Mouse (Mus musculus): ENCODE data around the gene Nprl3. TPM values are rescaled to one million over a fixed set of nuclear protein-coding genes. Genes with fewer than 3 reads are reported as not detected.
"Not testable (repeated sequence)": the region's sequence is repeated elsewhere in the genome, so short reads cannot be mapped to it uniquely, and the experiment has no call there.

Gene Nprl3
- total RNA-seq, 2 experiments from 2014 or later = 43.6 to 45.6 TPM

DNA sequence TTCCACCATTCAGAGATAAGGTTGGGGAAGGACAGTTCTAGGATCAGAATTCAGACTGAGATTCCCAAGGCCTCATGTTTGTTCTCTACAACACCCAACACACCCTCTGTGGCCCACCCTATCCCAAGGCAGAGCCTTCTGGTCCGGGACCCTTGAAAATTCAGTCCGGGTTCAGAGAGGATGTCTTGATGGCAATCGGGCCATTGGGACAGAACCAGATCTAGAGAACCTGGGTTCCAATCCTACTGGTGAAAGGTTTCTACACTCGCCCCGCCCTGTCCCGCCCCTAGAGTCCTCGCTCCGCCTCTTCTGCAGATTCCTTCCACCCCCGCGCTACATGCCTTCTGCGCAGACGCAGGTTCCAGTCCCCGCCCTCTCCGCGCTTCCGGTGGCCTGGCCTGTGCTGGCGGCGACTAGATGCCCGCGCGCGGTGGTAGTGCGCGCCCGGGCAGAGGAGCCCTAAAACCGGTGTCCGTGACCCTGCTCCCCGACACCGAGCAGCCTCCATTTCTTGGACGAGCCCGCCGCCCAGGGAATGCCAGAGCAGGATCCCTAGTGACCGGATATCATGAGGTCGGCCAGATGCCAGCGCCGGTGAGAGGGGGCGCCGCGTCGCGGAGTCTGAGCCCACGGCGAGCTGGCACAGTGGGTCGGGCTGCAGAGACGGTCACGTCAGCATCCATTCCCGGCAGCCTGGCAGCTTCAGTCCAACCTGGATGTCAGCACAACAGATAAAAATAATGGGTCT is 41.2 kb downstream of the Nprl3 start, which contains the start of gene Mpg:
Gene Mpg (plus strand): TSS at position 382 of the 748 bp plus-strand sequence.
- peak; percentile 87 to 92 for DNase-seq (ENCODE audit: low spot score in 2 of 2)

DNA sequence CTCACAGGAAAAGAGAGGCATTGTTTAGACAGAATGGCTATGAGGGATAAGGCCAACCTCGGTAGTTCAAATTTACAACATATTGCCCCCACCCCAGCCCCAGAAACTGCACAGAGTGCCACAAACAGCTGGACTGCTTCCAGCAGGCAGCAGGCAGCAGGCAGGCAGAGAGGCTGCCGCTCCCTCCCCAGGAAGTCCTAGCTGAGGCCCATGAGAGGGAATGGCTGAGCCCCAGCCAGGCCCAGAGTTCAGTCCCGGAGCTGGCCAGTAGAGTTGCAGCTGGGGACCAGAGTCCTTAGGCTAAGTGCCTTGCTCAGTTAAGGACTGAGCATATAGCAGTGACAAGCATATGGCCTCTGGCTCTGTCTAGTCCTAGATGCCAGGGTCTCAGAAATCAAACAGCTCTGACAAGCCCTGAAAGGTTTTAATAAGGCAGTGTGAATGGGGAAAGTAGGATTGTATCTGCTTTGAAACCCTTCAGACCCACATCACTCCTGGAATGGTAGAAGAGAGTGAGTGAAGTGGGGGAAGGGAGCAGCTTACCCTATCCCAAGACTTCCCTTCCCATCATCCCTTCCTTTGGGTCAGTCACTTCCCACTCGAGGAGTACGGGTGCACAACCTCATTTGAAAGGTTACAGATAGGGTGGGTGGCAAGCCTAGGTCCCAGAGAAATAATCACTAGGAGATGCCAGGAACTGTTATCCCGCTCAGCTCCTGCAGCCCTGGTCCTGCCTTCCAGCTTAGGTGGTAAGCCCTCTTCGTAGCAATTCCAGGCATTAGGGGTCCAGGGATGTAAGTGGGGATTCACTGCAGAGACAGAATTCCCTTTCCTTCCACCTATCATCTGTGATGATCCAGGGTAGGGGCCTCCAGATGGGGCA is 42.0 kb downstream of the Nprl3 start:
- no peak for DNase-seq (ENCODE audit: low spot score in 2 of 2)

DNA sequence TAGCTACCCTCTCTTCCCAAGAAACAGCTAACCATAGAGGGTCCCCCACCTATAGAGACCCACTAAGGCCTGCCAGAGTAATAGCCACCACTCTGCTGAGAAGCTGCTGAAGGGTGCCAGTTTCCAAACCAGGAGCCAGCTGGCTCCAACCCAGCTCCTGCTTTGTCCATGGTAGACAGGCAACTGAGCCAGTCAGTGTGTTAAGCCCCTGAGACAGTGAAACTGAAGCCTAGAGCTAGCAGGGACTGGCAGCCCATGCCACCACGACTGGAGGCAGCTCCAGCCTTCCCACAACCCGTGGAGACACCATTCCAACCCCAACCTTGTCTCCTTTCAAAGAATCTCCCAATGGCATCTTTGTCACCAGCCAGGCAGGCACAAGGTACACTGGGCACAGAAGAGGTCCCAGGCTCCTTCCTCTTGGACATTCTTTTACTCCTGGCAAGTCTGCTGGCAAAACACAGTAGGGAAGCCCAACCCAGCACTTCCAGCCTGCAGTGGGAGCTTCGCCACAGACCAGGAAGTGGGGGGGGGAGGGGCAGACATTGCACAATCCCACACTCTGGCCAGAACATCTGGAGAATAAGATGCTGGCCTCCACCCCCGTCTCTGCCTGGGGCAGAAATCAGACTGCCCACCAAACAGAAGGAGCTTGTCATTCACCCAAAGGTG is 42.9 kb downstream of the Nprl3 start:
- DNase-seq (ENCODE audit: low spot score in 2 of 2) = no peak

DNA sequence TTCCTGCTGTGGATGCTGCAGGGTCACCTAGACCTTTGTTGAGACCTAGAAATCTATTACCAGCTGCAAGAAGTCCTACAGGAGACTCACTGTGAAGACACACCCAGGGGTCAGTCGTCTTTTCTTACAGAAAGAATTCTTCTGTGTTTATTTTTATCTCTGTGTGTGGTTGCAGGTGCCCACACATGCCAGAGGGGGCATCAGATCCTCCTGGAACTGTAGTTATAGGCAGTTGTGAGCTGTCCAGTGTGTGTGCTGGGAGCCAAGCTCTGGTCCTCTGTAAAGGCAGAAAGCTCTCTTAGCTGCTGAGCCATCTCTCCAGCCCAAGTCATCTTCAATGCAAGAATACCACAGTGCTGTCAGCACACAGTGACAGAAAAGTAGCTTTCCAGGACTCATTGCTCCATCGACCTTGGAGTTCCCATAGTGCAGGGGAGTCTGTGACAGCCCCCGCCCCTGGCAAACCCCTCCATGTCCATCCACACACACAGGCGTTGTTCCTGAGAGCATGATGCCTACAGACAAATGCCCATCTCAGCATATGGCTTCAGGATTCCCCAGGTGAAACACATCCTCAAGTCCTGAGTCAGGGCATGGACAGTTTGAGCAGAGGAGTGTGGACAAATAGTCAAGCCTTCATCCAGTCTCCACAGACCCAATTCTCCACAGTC is 44.1 kb downstream of the Nprl3 start:
- DNase-seq (ENCODE audit: low spot score in 2 of 2) = no peak

GRCm38 (mm10) chr11:32222570-32223194 is 44.8 kb downstream of the Nprl3 start:
- no peak for DNase-seq (ENCODE audit: low spot score in 2 of 2)

GRCm38 (mm10) chr11:32221951-32222409 is 45.5 kb downstream of the Nprl3 start, which contains the start of gene Rhbdf1:
TSS of gene Rhbdf1 (minus strand) at chr11:32222300.
- DNase-seq (ENCODE audit: low spot score in 2 of 2) = no peak

GRCm38 (mm10) chr11:32221225-32221950 is 46.1 kb downstream of the Nprl3 start:
- DNase-seq (ENCODE audit: low spot score in 2 of 2) = no peak

DNA sequence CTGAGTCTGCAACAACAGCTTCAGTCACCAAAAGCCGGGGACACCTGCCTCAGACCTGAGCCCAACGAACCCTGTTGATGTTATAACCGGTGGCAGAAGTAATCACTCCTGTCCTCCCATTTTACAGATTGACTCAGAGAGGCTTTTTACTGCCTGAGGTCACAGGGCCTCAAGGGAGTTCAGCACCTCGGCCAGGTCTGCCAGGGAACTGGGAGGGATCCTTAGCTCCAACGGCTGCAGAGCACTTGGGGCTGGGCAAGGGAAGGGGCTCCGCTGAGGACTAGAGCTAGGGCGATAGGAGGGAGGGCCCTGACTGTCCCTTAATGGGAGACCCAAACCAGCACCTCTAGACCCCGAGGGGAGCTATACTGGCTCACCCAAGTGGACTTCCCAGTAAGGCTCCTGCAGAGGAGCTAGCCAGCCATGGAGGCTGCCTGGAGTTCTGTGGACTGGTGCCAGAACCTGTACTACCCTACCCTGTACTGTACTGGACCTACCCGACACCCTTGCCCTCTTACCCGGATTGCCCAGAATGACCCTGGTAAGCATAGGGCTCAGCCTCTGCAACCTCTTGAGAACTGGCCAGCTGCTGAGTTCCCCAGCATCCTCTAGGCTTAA is 46.8 kb downstream of the Nprl3 start:
- no peak for DNase-seq (ENCODE audit: low spot score in 2 of 2)

DNA sequence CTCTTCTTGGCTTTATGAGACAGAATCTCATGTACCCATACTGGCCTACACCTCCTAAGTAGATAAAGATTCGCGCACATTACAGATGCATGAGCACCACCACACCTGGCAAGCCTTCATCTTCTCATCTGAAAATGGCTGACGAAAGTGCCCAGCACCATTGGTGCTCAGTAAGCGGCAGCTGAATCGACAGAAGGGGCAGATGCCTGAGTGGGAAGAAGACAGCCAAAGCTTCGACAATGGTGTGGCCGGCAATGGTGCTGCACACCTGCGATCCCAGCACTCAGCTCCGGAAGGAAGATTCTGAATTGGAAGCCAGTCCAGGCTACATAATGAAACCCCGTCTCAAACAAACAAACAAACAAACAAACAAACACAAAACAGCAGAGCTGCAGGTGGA is 48.2 kb downstream of the Nprl3 start:
- no peak for DNase-seq (ENCODE audit: low spot score in 2 of 2)

DNA sequence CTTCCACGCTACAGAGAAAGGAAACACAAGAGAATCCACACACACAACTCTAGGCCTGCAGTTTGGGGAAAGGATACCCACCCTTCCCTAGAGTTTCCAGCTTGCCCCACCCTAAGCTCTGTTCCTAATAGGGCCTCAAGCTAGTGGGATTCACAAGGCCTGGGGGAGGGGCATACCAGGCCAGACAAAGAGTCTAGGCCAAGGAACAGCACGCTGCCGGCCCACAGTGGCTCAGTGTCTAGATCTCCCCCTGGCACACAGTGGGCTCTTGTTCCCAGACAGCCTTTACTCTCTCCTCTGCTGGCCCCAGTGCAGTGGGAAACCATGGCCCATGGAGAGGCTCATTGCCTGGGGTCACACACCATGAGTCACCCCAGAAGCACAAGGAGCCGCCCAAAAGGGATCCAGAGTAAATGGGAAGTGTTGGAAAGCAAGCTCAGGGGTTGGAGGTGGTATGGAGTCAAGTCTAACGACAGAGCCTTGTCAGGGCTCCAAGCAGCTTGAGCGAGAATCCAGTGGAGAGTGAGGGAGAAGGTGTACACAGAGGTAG is 48.9 kb downstream of the Nprl3 start:
- DNase-seq (ENCODE audit: low spot score in 2 of 2) = no peak

- DNase-seq (ENCODE audit: low spot score in 2 of 2) = peak; percentile 67 to 78
Observed at GRCm38 (mm10) chr11:32216851-32217250, 50.7 kb downstream of the Nprl3 start.

GRCm38 (mm10) chr11:32215372-32216162 is 51.9 kb downstream of the Nprl3 start:
- DNase-seq (ENCODE audit: low spot score in 2 of 2) = no peak

- DNase-seq (ENCODE audit: low spot score in 2 of 2) = no peak
Observed at GRCm38 (mm10) chr11:32210623-32211022, 56.9 kb downstream of the Nprl3 start.

DNA sequence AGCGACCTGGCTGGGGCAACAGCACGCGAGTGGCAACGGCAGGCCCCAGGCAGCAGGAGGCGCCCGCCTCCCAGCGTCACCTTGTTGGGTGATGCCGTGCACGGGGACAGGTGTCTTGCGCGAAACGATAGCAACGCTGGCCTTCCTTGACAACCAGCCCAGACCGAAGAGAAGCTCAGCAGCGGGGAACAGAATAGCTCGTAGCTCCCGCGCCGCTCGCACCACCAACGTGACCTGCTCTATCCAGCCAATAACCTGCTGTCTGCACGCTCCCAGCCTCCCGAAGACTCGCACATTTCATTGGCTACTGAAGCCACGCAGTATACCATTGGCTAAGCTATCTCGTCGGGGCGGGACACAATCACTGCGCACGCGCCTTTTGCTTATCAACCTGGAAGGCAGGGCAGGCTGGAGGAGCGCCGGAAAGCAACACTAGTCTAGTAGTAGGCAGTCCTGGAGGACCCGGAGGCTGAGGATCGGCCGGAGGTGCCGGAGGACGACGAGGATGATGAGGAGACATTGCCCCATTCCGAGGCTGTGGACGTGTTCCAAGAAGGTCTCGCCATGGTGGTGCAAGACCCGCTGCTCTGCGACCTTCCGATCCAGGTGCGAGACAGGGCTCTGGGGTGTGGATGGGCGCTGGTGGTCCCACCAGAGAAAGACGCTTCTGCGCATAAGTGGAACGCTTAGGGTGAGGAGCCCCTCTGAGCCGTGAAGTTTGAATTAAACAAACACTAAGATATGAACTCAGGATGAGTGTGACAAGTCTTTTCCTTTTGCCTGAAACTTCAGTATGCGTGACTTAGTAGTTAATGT is 62.2 kb downstream of the Nprl3 start, which contains the start of gene Snrnp25:
Gene Snrnp25 (plus strand): TSS at position 358 of the 816 bp plus-strand sequence.
- DNase-seq (ENCODE audit: low spot score in 2 of 2) = peak; percentile 93 to 95

DNA sequence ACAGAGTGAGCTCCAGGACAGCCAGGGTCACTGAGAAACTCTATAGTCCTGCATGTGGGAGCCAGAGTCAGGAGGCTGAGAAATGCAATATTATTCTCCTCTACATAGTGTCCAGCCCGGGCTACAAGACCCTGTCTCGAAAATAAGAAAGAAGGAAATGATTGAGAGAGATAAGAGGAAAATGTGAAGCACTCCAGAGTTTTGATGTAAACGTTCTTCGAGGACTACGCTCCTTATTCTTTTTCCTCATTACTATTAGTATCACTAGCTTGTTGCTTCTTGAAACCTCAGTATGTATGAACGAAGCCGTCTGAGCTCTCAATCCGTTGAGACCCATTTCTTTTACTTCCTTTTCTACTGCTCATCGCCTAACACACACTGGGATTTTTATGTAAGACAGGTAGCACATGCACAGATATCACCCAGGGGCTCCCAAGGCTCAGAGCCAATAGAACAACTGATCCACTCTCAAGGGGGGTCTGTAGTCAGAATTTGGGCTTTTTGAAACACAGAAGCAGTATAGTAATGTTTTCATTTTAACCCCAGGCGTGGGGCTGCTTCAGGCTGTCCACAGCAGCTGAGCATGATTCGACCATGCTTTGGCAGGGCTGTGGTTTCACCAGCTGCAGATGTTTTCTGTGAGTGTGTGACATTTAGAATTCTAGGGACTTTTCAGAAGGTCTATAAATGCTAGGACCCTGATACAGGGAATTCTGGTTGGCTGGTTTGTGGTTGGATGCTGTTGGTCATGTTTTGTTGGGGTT is 65.4 kb downstream of the Nprl3 start:
- DNase-seq (ENCODE audit: low spot score in 2 of 2) = no peak

DNA sequence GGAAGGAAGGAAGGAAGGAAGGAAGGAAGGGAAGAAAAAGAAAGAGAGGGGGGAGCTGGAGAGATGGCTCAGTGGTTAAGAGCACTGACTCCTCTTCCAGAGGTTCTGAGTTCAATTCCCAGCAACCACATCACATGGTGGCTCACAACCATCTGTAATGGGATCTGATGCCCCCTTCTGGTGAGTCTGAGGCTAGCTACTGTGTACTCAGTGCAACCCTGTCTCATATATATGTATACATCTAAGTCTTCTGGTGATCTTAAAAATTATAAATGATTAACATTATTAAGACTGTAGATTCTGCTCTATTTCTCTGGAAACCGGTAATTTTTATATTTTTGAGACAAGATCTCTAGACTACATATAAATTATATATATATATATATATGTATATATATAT is 66.5 kb downstream of the Nprl3 start:
- not testable (repeated sequence) for DNase-seq (ENCODE audit: low spot score in 2 of 2)

Measured in left cerebral cortex, adult 18-20 months (tissue).